Mouse (Mus musculus) C2C12 (cell line): ENCODE measurements at regions not wholly inside any gene's neighbourhood (a gene's known extent, or its start where the extent isn't known, plus 50 kb on each side); places are given as distances from the start of the nearest gene placed in this dataset.

ENCODE experiments used
- H3K27me3 ChIP-seq: one replicate; pipeline ENCODE4 v1.6.1; 2011; ENCODE audit not compliant: control insufficient read depth, insufficient read depth, insufficient read length
- H3K36me3 ChIP-seq: one replicate; pipeline ENCODE4 v1.6.1; 2011; ENCODE audit not compliant: control insufficient read depth, insufficient read depth
- H3K4me3 ChIP-seq: one replicate; pipeline ENCODE4 v1.5.1; 2011; ENCODE audit warnings: mild to moderate bottlenecking, control low read depth; ENCODE audit not compliant: poor library complexity, insufficient read depth, severe bottlenecking
- H3K79me2 ChIP-seq: one replicate; pipeline ENCODE4 v1.6.1; 2011; ENCODE audit not compliant: control insufficient read depth, insufficient read depth
- H3K79me3 ChIP-seq: one replicate; pipeline ENCODE4 v1.6.1; 2011; ENCODE audit warnings: low read depth, control low read depth
- H3ac ChIP-seq: one replicate; pipeline ENCODE3; 2011; ENCODE audit warnings: low read depth; ENCODE audit not compliant: control insufficient read depth, insufficient read length
- CEBPB ChIP-seq: IDR thresholded peaks from one replicate; pipeline ENCODE4 v1.6.1; 2011; ENCODE audit warnings: low read depth, mild to moderate bottlenecking, control low read depth, moderate library complexity
- CTCF ChIP-seq: IDR thresholded peaks from one replicate; pipeline ENCODE4 v1.5.1; 2011; ENCODE audit not compliant: control insufficient read depth, insufficient read depth, insufficient read length
- FOSL1 ChIP-seq: IDR thresholded peaks from one replicate; pipeline ENCODE4 v1.8.0; 2011; ENCODE audit warnings: mild to moderate bottlenecking, low read length; ENCODE audit not compliant: poor library complexity, insufficient read depth, severe bottlenecking
- MAX ChIP-seq: IDR thresholded peaks from one replicate; pipeline ENCODE4 v1.6.1; 2011; ENCODE audit warnings: mild to moderate bottlenecking, control low read depth
- MYOD1 ChIP-seq: IDR thresholded peaks from one replicate; pipeline ENCODE4 v1.6.1; 2011; ENCODE audit warnings: low read depth; ENCODE audit not compliant: control insufficient read depth, insufficient read length
- MYOG ChIP-seq: IDR thresholded peaks from one replicate; pipeline ENCODE4 v1.6.1; 2011; ENCODE audit not compliant: control insufficient read depth, insufficient read length; ENCODE audit errors: extremely low read depth
- USF1 ChIP-seq: IDR thresholded peaks from one replicate; pipeline ENCODE4 v1.6.1; 2011; ENCODE audit warnings: low read depth, mild to moderate bottlenecking, control low read depth, moderate library complexity

- Histone ChIP-seq H3K79me3 (no peaks in the 10 kb centered on the region), H3ac (no peak overlapping the region), H3K4me3 (no peak overlapping the region), H3K27me3 (no peaks in the 10 kb centered on the region), H3K79me2 (no peaks in the 10 kb centered on the region), H3K36me3 (no peaks in the 10 kb centered on the region)
- TF ChIP-seq MAX (no peak), MYOD1 (no peak), MYOG (no peak), USF1 (no peak), FOSL1 (no peak), CTCF (no peak), CEBPB (no peak)
Measured at GRCm38 (mm10) chr8:78046691-78047090, 166.4 kb upstream of the Ttc29 start.

GRCm38 (mm10) chr8:78050768-78051167, 162.3 kb upstream of the Ttc29 start:
- Histone ChIP-seq H3K79me2 (no peaks in the 10 kb centered on the region), H3K79me3 (no peaks in the 10 kb centered on the region), H3K4me3 (no peak overlapping the region), H3K27me3 (no peaks in the 10 kb centered on the region), H3ac (no peak overlapping the region), H3K36me3 (no peaks in the 10 kb centered on the region)
- TF ChIP-seq MYOD1 (no peak), FOSL1 (no peak), USF1 (no peak), CTCF (no peak), CEBPB (no peak), MAX (no peak), MYOG (no peak)

- H3K79me2 ChIP-seq = no peaks in the 10 kb centered on the region
- TF ChIP-seq FOSL1 (no peak), MAX (no peak), MYOD1 (no peak), MYOG (no peak), CTCF (no peak), USF1 (no peak), CEBPB (no peak)
- no peak overlapping the region for H3K4me3 ChIP-seq
- H3K36me3 ChIP-seq = no peaks in the 10 kb centered on the region
- H3K27me3 ChIP-seq = no peaks in the 10 kb centered on the region
- no peaks in the 10 kb centered on the region for H3K79me3 ChIP-seq
- no peak overlapping the region for H3ac ChIP-seq
Measured at GRCm38 (mm10) chr8:78054435-78054834, 158.7 kb upstream of the Ttc29 start.

GRCm38 (mm10) chr8:78054920-78055319, 158.2 kb upstream of the Ttc29 start:
- no peaks in the 10 kb centered on the region for H3K27me3 ChIP-seq
- no peak overlapping the region for H3K4me3 ChIP-seq
- no peak overlapping the region for H3ac ChIP-seq
- no peaks in the 10 kb centered on the region for H3K79me2 ChIP-seq
- no peaks in the 10 kb centered on the region for H3K36me3 ChIP-seq
- no peaks in the 10 kb centered on the region for H3K79me3 ChIP-seq
- no peak for TF ChIP-seq CTCF
- TF ChIP-seq MAX = no peak
- no peak for TF ChIP-seq FOSL1
- no peak for TF ChIP-seq CEBPB
- no peak for TF ChIP-seq MYOD1
- no peak for TF ChIP-seq MYOG
- TF ChIP-seq USF1 = no peak

- Histone ChIP-seq H3K79me3 (no peaks in the 10 kb centered on the region), H3K4me3 (no peak overlapping the region), H3K27me3 (no peaks in the 10 kb centered on the region), H3ac (no peak overlapping the region), H3K79me2 (no peaks in the 10 kb centered on the region), H3K36me3 (no peaks in the 10 kb centered on the region)
- TF ChIP-seq MAX (no peak), CTCF (no peak), MYOD1 (no peak), USF1 (no peak), MYOG (no peak), CEBPB (no peak), FOSL1 (no peak)
Measured at GRCm38 (mm10) chr8:78055531-78055930, 157.6 kb upstream of the Ttc29 start.

- H3K4me3 ChIP-seq = no peak overlapping the region
- no peak for TF ChIP-seq FOSL1
- no peak for TF ChIP-seq CTCF
- no peak for TF ChIP-seq MYOD1
- TF ChIP-seq MAX = no peak
- no peak for TF ChIP-seq CEBPB
- H3K79me2 ChIP-seq = no peaks in the 10 kb centered on the region
- H3K79me3 ChIP-seq = no peaks in the 10 kb centered on the region
- H3K36me3 ChIP-seq = no peaks in the 10 kb centered on the region
- H3K27me3 ChIP-seq = no peaks in the 10 kb centered on the region
- no peak overlapping the region for H3ac ChIP-seq
Measured at GRCm38 (mm10) chr8:78057357-78057756, 155.7 kb upstream of the Ttc29 start.
